Mouse (Mus musculus): ENCODE measurements around the gene Tnni3k.

GRCm38 (mm10) chr3:154979101-154979500, 76.1 kb downstream of the Tnni3k start:
- TF ChIP-seq CTCF (IDR thresholded peaks at IDR 0.05; ENCODE audit: low read depth) (no peak), EP300 (optimal IDR thresholded peaks at IDR 0.05) (no peak)

All from stomach, postnatal 0 days (tissue).